Comparison of ENCODE assay signal across 8 mouse cellular contexts in genomic region chr4:82400536-82400935, GRCm38 (mm10).
A peak's percentile ranks its signal among the peaks of the same experiment; 100 is the strongest.
DNase-seq lines count a peak whose midpoint lies in the region; ATAC-seq and TF ChIP-seq lines count a peak whose summit lies in the region.

No protein-coding gene starts in this region.

- H3K9me3 ChIP-seq in ES-E14 (ENCODE audit: control insufficient read depth, insufficient read depth, low read depth, low read length), result no peaks in the 10 kb centered on the region
- H3K9me3 ChIP-seq in heart, embryonic 16.5 days (replicated peaks; ENCODE audit: control insufficient read depth, low read length), result no peaks in the 10 kb centered on the region
- no peaks in the 10 kb centered on the region for H3K9me3 ChIP-seq in neural tube, embryonic 13.5 days

- peak; percentile 65 for DNase-seq in ES-E14 (ENCODE audit: low read depth, low spot score)
- DNase-seq in adrenal gland, postnatal 25 days, result peak; percentile 18
- peak; percentile 31 to 53 for DNase-seq in kidney, postnatal 4 days
- DNase-seq in T-cell, adult 2 months (ENCODE audit: low spot score), result no peak
- DNase-seq in cerebellum, adult 11 months, result no peak
- no peak for DNase-seq in spleen, postnatal 14 days (ENCODE audit: low spot score in 2 of 2)

- H3K4me3 ChIP-seq in ES-E14 (ENCODE audit: insufficient read depth in 1 of 2, low read depth in 1 of 2, low read length in 2 of 2, poor library complexity in 1 of 2, severe bottlenecking in 1 of 2), result peak overlapping the region in 1 of 2 experiments; percentile 26; a peak in 2 of 4 replicates
- H3K4me3 ChIP-seq in heart, embryonic 16.5 days (ENCODE audit: low read length), result no peak overlapping the region
- H3K4me3 ChIP-seq in neural tube, embryonic 13.5 days, result no peak overlapping the region

- ATAC-seq in heart, embryonic 16.5 days (replicated peaks; ENCODE audit: extremely low read depth, insufficient read depth, low FRiP score), result peak; percentile 28; the same call in 1 of the 2 replicates
- ATAC-seq in neural tube, embryonic 13.5 days (ENCODE audit: low read depth), result no peak

- no peaks in the 10 kb centered on the region for H3K27me3 ChIP-seq in heart, embryonic 16.5 days (ENCODE audit: control insufficient read depth, insufficient read depth, low read length)
- H3K27me3 ChIP-seq in neural tube, embryonic 13.5 days, result no peaks in the 10 kb centered on the region

- H3K27ac ChIP-seq in ES-E14 (ENCODE audit: insufficient read depth, low read depth, low read length, poor library complexity, severe bottlenecking), result peak overlapping the region; percentile 91
- peak overlapping the region; percentile 86 for H3K27ac ChIP-seq in heart, embryonic 16.5 days (ENCODE audit: low read length)
- H3K27ac ChIP-seq in neural tube, embryonic 13.5 days (replicated peaks), result peak overlapping the region; percentile 56; the same call in 1 of the 2 replicates

- H3K4me1 ChIP-seq in ES-E14 (ENCODE audit: control insufficient read depth in 2 of 2, insufficient read depth in 2 of 2, low read length in 2 of 2, poor library complexity in 1 of 2), result peaks cover 18 to 25% of the 10 kb centered on the region in 2 experiments
- peaks cover 57% of the 10 kb centered on the region for H3K4me1 ChIP-seq in heart, embryonic 16.5 days (ENCODE audit: control insufficient read depth, insufficient read depth, low read length)
- H3K4me1 ChIP-seq in neural tube, embryonic 13.5 days (replicated peaks), result peaks cover 52% of the 10 kb centered on the region

- 0 out of 2 replicates have a peak overlapping the region, but pooled peaks have one; percentile 27 for H3K4me2 ChIP-seq in heart, embryonic 16.5 days (ENCODE audit: low read depth, low read length)
- peak overlapping the region; percentile 11; the same call in 1 of the 2 replicates for H3K4me2 ChIP-seq in neural tube, embryonic 13.5 days

- 22% methylated on average over 5 of the region's 5 CpGs for WGBS in heart, embryonic 16.5 days
- WGBS in neural tube, embryonic 13.5 days, result 15% methylated on average over 5 of the region's 5 CpGs

- H3K9ac ChIP-seq in ES-E14 (ENCODE audit: insufficient read depth, low read depth, low read length, poor library complexity, severe bottlenecking), result no peak overlapping the region
- H3K9ac ChIP-seq in heart, embryonic 16.5 days (ENCODE audit: low read length), result no peak overlapping the region
- H3K9ac ChIP-seq in neural tube, embryonic 13.5 days, result peak overlapping the region; percentile 38; the same call in 1 of the 2 replicates

- H3K36me3 ChIP-seq in ES-E14 (ENCODE audit: control insufficient read depth, insufficient read depth, low read length, poor library complexity, severe bottlenecking), result no peaks in the 10 kb centered on the region
- no peaks in the 10 kb centered on the region for H3K36me3 ChIP-seq in heart, embryonic 16.5 days (ENCODE audit: control insufficient read depth, insufficient read depth)
- H3K36me3 ChIP-seq in neural tube, embryonic 13.5 days, result no peaks in the 10 kb centered on the region

- in situ Hi-C loops in ES-E14 (cut with MboI; ENCODE audit: low sequenced_read_pairs in 2 of 2, unreplicated experiment in 2 of 2), result no loop called here

TF ChIP-seq in ES-E14, 5 proteins besides CTCF, POLR2A, EP300 and RAD21:
- TF ChIP-seq CHD2 (IDR thresholded peaks at IDR 0.05; ENCODE audit: low read depth, low read length), result no peak
- no peak for TF ChIP-seq MAFK (IDR thresholded peaks at IDR 0.05; ENCODE audit: insufficient read depth, low read depth, low read length)
- no peak for TF ChIP-seq ZNF384 (IDR thresholded peaks at IDR 0.05; ENCODE audit: low read depth, low read length)
- TF ChIP-seq HCFC1 (IDR thresholded peaks at IDR 0.05; ENCODE audit: borderline replicate concordance, insufficient read depth, low read length), result no peak
- no peak for TF ChIP-seq ZC3H11A (IDR thresholded peaks at IDR 0.05; ENCODE audit: borderline replicate concordance, low read depth, low read length)

Comparison
In these comparisons a context has a peak if more than half of its experiments do, and no peak if none do; other contexts are left out.
1. DNase-seq: peak in ES-E14 (single experiment), adrenal gland, postnatal 25 days (single experiment) and kidney, postnatal 4 days (2 of 2); none in T-cell, adult 2 months (single experiment), cerebellum, adult 11 months (single experiment) and spleen, postnatal 14 days (0 of 2).
2. Peak in every context shown above with its lines, with median percentiles within 50 percentile points of each other: H3K27ac ChIP-seq.